Mouse (Mus musculus) neural tube, embryonic 12.5 days (tissue): Measurements from ENCODE around the gene Agbl4. TPM values are rescaled to one million over a fixed set of nuclear protein-coding genes. Genes with fewer than 3 reads are reported as not detected.
A peak's percentile ranks its signal among the peaks of the same experiment; 100 is the strongest.

Source experiments
- ATAC-seq: fragments of 200-750 bp; cut with Nextera tagmentation; 2 replicates; pipeline ENCODE4 v1.8.0; 2017; ENCODE audit warnings: low read depth, mild to moderate bottlenecking, moderate TSS enrichment, moderate library complexity; ENCODE audit not compliant: low FRiP score
- H3K27ac ChIP-seq: fragments of 300-500 bp; sonication (generic); 2 replicates; pipeline ENCODE4 v1.5.1; 2016
- H3K27me3 ChIP-seq: fragments of 300-500 bp; sonication (generic); replicated peaks from 2 replicates; pipeline ENCODE4 v1.6.1; 2016; ENCODE audit warnings: mild to moderate bottlenecking
- H3K36me3 ChIP-seq: fragments of 300-500 bp; sonication (generic); 2 replicates; pipeline ENCODE4 v1.6.1; 2016; ENCODE audit warnings: mild to moderate bottlenecking
- H3K4me1 ChIP-seq: fragments of 300-500 bp; sonication (generic); 2 replicates; pipeline ENCODE4 v1.6.1; 2016
- H3K4me2 ChIP-seq: fragments of 300-500 bp; sonication (generic); replicated peaks from 2 replicates; pipeline ENCODE4 v1.6.1; 2016; ENCODE audit warnings: mild to moderate bottlenecking
- H3K4me3 ChIP-seq: fragments of 300-500 bp; sonication (generic); 2 replicates; pipeline ENCODE4 v1.5.1; 2016
- H3K9ac ChIP-seq: fragments of 300-500 bp; sonication (generic); 2 replicates; pipeline ENCODE4 v1.6.1; 2016; ENCODE audit warnings: mild to moderate bottlenecking
- H3K9me3 ChIP-seq: fragments of 300-500 bp; sonication (generic); 2 replicates; pipeline ENCODE4 v1.6.1; 2016; ENCODE audit warnings: mild to moderate bottlenecking
- WGBS: fragments of 180-500 bp; shearing (Covaris S2); methylation state at CpG from one replicate; pipeline ENCODE4 v1.1.7; 2016; 5-methylcytosine and 5-hydroxymethylcytosine counted together
- polyA plus RNA-seq: library from polyadenylated mRNA; unstranded; fragments of >200 nt; fragmentation: Nextera tagmentation; extraction: Ambion mirVana; gene quantifications from 2 replicates; pipeline ENCODE4 v1.2.1, GENCODE M21; 2016

The Agbl4 gene
- polyA plus RNA-seq, 1 experiment from 2014 or later, result 1.5 TPM

- WGBS, result 87% methylated on average over 2 of the region's 2 CpGs
- H3K4me1 ChIP-seq, result no peaks in the 10 kb centered on the region
Observed at GRCm38 (mm10) chr4:111001641-111002040, 604.2 kb downstream of the Agbl4 start.

GRCm38 (mm10) chr4:111004719-111005479, 607.4 kb downstream of the Agbl4 start:
- Histone ChIP-seq H3K9ac (no peak overlapping the region), H3K9me3 (no peaks in the 10 kb centered on the region), H3K27me3 (no peaks in the 10 kb centered on the region), H3K4me2 (no peak overlapping the region), H3K27ac (peak overlapping the region; percentile 26; the same call in 1 of the 2 replicates), H3K4me3 (no peak overlapping the region), H3K4me1 (no peaks in the 10 kb centered on the region), H3K36me3 (no peaks in the 10 kb centered on the region)
- ATAC-seq, result peak; percentile 88
- 47% methylated on average over 1 of the region's 1 CpGs for WGBS

More at GRCm38 (mm10) chr4:111001641-111002040, 604.2 kb downstream of the Agbl4 start:
- no peak for ATAC-seq
- Histone ChIP-seq H3K27ac (no peak overlapping the region), H3K9me3 (no peaks in the 10 kb centered on the region), H3K4me2 (no peak overlapping the region), H3K9ac (no peak overlapping the region), H3K27me3 (no peaks in the 10 kb centered on the region), H3K36me3 (no peaks in the 10 kb centered on the region), H3K4me3 (no peak overlapping the region)

DNA sequence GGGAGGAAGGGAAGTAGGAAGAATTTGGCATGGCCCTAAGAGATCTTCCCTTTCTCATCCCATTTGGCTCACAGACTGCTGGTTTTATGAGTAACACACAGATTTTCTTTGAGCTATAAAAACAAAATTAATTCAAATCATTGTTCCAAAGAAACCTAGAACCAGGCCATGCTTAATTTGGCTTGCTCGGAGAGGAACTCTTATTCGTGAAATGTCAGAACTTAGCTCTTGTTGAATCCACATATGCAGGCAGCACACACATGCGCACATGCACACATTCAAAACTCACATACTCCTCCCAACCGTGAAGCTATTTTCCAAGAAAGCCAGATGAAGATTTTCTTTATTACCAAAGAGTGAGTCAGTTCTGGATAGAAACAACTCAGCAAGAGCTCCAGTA, 621.9 kb downstream of the Agbl4 start:
- Histone ChIP-seq H3K36me3 (no peaks in the 10 kb centered on the region), H3K9ac (no peak overlapping the region), H3K9me3 (no peaks in the 10 kb centered on the region), H3K4me3 (no peak overlapping the region), H3K27ac (no peak overlapping the region), H3K4me2 (no peak overlapping the region), H3K27me3 (no peaks in the 10 kb centered on the region), H3K4me1 (no peaks in the 10 kb centered on the region)
- ATAC-seq, result no peak
- 97% methylated on average over 4 of the region's 4 CpGs for WGBS

GRCm38 (mm10) chr4:111067330-111067729, 669.9 kb downstream of the Agbl4 start:
- no peak overlapping the region for H3K27ac ChIP-seq
- H3K4me1 ChIP-seq, result no peaks in the 10 kb centered on the region
- no peak overlapping the region for H3K4me2 ChIP-seq
- no peaks in the 10 kb centered on the region for H3K36me3 ChIP-seq
- H3K4me3 ChIP-seq, result no peak overlapping the region
- no peaks in the 10 kb centered on the region for H3K27me3 ChIP-seq
- WGBS, result 95% methylated on average over 3 of the region's 3 CpGs
- no peaks in the 10 kb centered on the region for H3K9me3 ChIP-seq
- no peak overlapping the region for H3K9ac ChIP-seq
- no peak for ATAC-seq

DNA sequence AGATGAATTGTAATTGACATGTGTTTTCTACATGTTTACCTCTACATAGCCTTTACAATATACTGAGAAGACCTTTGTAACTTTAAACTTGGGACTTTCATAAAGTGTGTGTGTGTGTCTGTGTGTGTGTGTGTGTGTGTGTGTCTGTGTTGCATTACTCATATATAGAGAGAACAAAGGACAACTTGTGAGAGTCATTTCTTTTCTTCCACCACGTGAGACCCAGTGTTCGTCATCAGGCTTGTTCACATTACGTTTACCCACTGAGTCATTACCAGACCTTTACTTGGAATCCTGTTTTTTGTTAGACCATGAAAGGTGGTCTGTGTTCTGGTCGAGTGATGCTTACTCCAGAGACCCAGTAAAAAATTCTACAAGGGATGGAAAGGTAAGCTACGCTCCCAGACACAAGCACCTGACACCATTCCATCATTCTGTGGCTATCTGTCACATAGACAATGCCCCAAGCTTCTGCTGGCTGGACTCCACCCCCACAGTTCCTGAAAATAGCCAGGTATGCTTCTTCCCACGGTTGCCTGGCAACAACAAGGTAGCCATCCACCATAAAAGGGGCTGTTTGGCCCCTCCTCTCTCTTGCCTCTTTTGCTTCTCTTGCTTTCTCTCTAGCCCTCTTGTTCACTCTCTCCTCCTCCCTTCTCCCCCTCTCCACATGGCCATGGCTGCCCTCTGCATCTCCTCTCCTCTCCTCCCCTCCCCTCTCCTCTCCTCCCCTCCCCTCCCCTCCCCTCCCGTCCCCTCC, 676.5 kb downstream of the Agbl4 start:
- no peak overlapping the region for H3K27ac ChIP-seq
- no peaks in the 10 kb centered on the region for H3K36me3 ChIP-seq
- no peaks in the 10 kb centered on the region for H3K9me3 ChIP-seq
- no peak overlapping the region for H3K9ac ChIP-seq
- H3K27me3 ChIP-seq, result no peaks in the 10 kb centered on the region
- ATAC-seq, result no peak
- H3K4me3 ChIP-seq, result no peak overlapping the region
- no peaks in the 10 kb centered on the region for H3K4me1 ChIP-seq
- WGBS, result 64% methylated on average over 6 of the region's 7 CpGs
- H3K4me2 ChIP-seq, result no peak overlapping the region

DNA sequence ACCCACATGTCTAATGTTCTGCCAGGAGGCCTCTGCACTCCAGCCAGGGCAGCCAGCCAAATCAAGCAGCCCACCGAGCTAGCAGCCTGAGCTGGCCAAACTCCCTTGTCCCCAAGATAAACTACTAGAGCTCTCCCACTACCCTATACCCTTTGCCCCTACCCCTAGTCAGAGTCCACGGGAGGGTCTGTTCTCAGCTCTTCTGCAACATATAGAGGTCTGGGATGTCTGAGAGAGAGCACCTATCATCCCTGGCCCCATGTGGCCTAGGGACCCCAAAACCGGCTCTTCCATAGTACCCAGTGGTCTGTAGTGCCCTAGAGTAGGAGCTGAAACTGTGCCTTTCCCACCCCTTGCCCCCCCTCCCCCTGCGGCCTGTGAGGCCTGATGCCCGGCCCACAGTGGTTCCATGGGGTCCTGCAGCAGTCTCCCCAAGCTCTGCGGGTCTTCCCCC, 677.3 kb downstream of the Agbl4 start:
- no peak overlapping the region for H3K4me2 ChIP-seq
- no peak overlapping the region for H3K9ac ChIP-seq
- H3K27ac ChIP-seq, result no peak overlapping the region
- no peak for ATAC-seq
- H3K9me3 ChIP-seq, result no peaks in the 10 kb centered on the region
- H3K27me3 ChIP-seq, result no peaks in the 10 kb centered on the region
- H3K36me3 ChIP-seq, result no peaks in the 10 kb centered on the region
- WGBS, result 86% methylated on average over 6 of the region's 6 CpGs
- no peak overlapping the region for H3K4me3 ChIP-seq
- H3K4me1 ChIP-seq, result no peaks in the 10 kb centered on the region

- WGBS, result 86% methylated on average over 3 of the region's 3 CpGs
- Histone ChIP-seq H3K27ac (no peak overlapping the region), H3K9me3 (no peaks in the 10 kb centered on the region), H3K27me3 (no peaks in the 10 kb centered on the region), H3K4me2 (no peak overlapping the region), H3K4me3 (no peak overlapping the region), H3K36me3 (no peaks in the 10 kb centered on the region), H3K4me1 (no peaks in the 10 kb centered on the region), H3K9ac (no peak overlapping the region)
- ATAC-seq, result no peak; the same call in 1 of the 2 replicates
Observed at GRCm38 (mm10) chr4:111077810-111078209, 680.3 kb downstream of the Agbl4 start.

DNA sequence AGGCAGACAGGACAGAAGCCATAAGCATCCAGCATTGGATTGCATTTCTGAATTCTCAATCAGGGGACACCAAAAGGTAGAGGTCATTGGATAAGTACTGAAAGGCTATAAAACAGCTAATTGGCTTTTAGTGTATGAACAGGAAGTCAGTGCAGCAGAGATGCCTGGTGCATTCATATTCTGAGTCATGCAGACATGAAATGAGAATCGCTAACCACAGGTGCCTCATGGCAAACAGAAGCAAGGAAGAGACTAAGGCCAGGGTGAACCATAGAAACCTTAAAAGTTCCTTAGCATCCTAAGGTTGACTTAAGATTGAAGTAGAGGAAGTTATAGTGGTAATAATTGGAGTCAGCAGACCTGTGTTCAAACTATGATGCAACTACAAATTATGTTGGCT, 687.9 kb downstream of the Agbl4 start:
- WGBS, result 97% methylated on average over 1 of the region's 1 CpGs
- Histone ChIP-seq H3K27ac (no peak overlapping the region), H3K9me3 (no peaks in the 10 kb centered on the region), H3K36me3 (no peaks in the 10 kb centered on the region), H3K9ac (no peak overlapping the region), H3K4me3 (no peak overlapping the region), H3K4me2 (no peak overlapping the region), H3K4me1 (no peaks in the 10 kb centered on the region), H3K27me3 (no peaks in the 10 kb centered on the region)
- ATAC-seq, result no peak

DNA sequence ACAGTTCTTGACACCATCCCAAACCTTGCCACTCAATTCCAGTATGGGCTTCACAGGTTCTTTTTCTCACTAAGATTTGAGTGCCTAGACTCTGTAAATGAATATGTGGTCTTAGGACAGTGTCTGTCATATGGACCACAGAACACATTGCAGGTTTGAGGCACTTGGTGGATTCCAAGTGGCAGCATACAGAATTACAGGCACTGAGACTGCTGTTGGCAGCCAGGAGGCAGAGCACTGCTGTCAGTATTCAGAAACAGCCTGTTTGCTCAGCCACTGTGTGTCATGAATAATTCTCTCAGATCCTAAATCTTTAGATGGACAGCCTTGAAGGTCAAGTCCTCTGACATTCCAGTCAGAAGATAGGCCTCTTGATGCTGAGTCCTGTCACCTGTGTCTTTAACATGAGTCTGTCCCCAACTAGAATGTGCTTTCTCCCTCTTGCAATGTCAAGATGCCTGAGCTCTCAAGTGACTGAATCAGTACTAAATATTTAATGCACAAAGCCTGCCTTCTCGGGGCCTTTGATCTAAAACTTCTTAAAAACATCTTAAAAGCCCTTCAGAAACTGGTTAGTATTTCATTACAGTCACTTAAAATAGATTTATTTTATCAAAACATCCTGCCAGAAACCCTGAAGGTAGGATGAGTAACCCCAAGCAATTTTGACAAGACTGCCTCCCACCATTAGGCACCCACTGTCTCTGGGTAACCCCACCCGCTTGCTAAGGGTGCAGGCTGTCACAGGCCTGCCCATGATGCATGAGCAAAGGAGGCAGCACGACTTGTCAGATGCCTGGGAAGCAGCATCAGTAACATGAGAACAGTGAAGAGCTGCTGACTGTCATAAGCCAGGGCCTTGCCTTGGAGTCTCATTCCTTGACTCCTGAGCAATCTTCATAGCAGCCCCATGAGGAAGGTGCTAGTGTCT, 739.0 kb downstream of the Agbl4 start:
- H3K4me3 ChIP-seq, result no peak overlapping the region
- WGBS, result 58% methylated on average over 3 of the region's 3 CpGs
- ATAC-seq, result no peak

GRCm38 (mm10) chr4:111147748-111148147, 750.3 kb downstream of the Agbl4 start:
- H3K4me1 ChIP-seq, result no peaks in the 10 kb centered on the region

More for the DNA sequence above, 739.0 kb downstream of the Agbl4 start:
- H3K27me3 ChIP-seq, result no peaks in the 10 kb centered on the region
- H3K4me1 ChIP-seq, result no peaks in the 10 kb centered on the region
- H3K9me3 ChIP-seq, result no peaks in the 10 kb centered on the region
- no peak overlapping the region for H3K4me2 ChIP-seq
- no peaks in the 10 kb centered on the region for H3K36me3 ChIP-seq
- no peak overlapping the region for H3K9ac ChIP-seq
- H3K27ac ChIP-seq, result no peak overlapping the region

DNA sequence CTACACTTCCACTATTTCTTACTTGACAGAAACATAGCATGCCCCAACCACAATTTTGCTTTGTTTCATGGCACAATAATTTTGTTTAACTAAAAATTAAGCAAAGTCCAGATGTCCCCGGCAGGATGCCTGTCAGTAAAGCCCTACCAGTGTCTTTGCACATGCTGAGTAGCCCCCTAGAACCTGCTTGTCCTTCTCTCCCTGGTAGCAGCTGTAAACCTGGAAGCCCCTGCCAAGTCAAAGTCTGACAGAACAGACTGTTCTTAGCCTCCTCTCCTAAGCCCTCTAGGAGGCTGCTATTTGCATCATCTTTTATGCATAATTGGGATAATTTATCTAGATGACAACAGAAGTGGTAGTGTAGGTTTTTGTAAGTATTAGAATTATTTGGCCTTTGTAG, 758.4 kb downstream of the Agbl4 start:
- H3K4me3 ChIP-seq, result no peak overlapping the region
- no peaks in the 10 kb centered on the region for H3K9me3 ChIP-seq
- H3K27ac ChIP-seq, result no peak overlapping the region
- WGBS, result 47% methylated on average over 1 of the region's 1 CpGs
- H3K9ac ChIP-seq, result no peak overlapping the region
- no peaks in the 10 kb centered on the region for H3K27me3 ChIP-seq
- no peaks in the 10 kb centered on the region for H3K4me1 ChIP-seq
- H3K36me3 ChIP-seq, result no peaks in the 10 kb centered on the region
- H3K4me2 ChIP-seq, result no peak overlapping the region
- no peak for ATAC-seq

More at GRCm38 (mm10) chr4:111147748-111148147, 750.3 kb downstream of the Agbl4 start:
- no peaks in the 10 kb centered on the region for H3K9me3 ChIP-seq
- ATAC-seq, result no peak
- H3K27me3 ChIP-seq, result no peaks in the 10 kb centered on the region
- H3K36me3 ChIP-seq, result no peaks in the 10 kb centered on the region
- H3K9ac ChIP-seq, result no peak overlapping the region
- no peak overlapping the region for H3K27ac ChIP-seq
- 87% methylated on average over 1 of the region's 1 CpGs for WGBS
- H3K4me3 ChIP-seq, result no peak overlapping the region
- no peak overlapping the region for H3K4me2 ChIP-seq

DNA sequence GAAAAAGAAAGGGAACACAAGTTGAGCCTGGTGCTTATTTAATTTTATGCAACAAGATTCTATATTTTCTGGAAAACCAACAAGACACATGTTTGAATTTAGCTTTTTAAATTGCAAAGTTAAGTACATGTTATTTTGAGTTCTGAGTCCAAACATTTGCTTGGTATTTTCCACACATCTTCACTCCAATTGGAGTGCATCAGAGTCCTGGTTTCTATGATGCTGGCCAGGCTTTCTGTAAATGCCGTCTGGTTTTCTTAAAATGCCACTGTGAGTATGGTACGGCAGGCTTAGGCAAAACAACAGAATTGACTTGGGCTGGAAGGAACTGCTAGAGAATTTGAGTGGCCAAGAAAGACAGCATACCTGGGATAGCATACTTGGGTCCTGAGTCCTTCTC, 784.0 kb downstream of the Agbl4 start:
- H3K27me3 ChIP-seq, result no peaks in the 10 kb centered on the region
- WGBS, result 89% methylated on average over 2 of the region's 2 CpGs
- H3K4me1 ChIP-seq, result no peaks in the 10 kb centered on the region
- no peak overlapping the region for H3K4me2 ChIP-seq
- H3K4me3 ChIP-seq, result no peak overlapping the region
- no peak overlapping the region for H3K9ac ChIP-seq
- ATAC-seq, result no peak
- no peaks in the 10 kb centered on the region for H3K36me3 ChIP-seq
- no peaks in the 10 kb centered on the region for H3K9me3 ChIP-seq
- H3K27ac ChIP-seq, result no peak overlapping the region
